In genomic region chr2:165266739-165267138, GRCm38 (mm10) we compare ENCODE assay signal across 13 mouse cellular contexts. TPM values are rescaled to one million over a fixed set of nuclear protein-coding genes. Genes with fewer than 3 reads are reported as not detected.
DNase-seq lines count a peak whose midpoint lies in the region; ATAC-seq lines count a peak whose summit lies in the region.
"Had no signal": no experiment of that assay in that cellular context is flagged by ENCODE, and none has a peak within 500 bp of the region (broad histone marks: within the 10 kb centered on the region; RNA-seq: fewer than 3 reads in every experiment).

No protein-coding gene starts in this region.

- peaks cover 40% of the 10 kb centered on the region for H3K4me1 ChIP-seq in neural tube, embryonic 13.5 days (replicated peaks)
- H3K4me1 ChIP-seq in forebrain, embryonic 13.5 days, result peaks cover 47% of the 10 kb centered on the region
- H3K4me1 ChIP-seq in midbrain, embryonic 10.5 days, result peaks cover 69% of the 10 kb centered on the region
- H3K4me1 ChIP-seq in kidney, embryonic 15.5 days, result peaks cover 14% of the 10 kb centered on the region
- H3K4me1 ChIP-seq: limb, embryonic 15.5 days had no signal

- intact Hi-C loops in heart, postnatal 36 days (cut with DNase I), result no loop called here

- 0 out of 2 replicates have a peak overlapping the region, but pooled peaks have one; percentile 7 for H3K4me2 ChIP-seq in neural tube, embryonic 13.5 days
- 0 out of 2 replicates have a peak overlapping the region, but pooled peaks have one; percentile 2 for H3K4me2 ChIP-seq in forebrain, embryonic 13.5 days
- H3K4me2 ChIP-seq in kidney, embryonic 15.5 days, result no peak overlapping the region
- H3K4me2 ChIP-seq: limb, embryonic 15.5 days; neural tube, embryonic 12.5 days had no signal

- H3K9ac ChIP-seq in neural tube, embryonic 13.5 days, result no peak overlapping the region; the same call in none of the 2 replicates
- no peak overlapping the region for H3K9ac ChIP-seq in forebrain, embryonic 13.5 days
- no peak overlapping the region for H3K9ac ChIP-seq in kidney, embryonic 15.5 days
- H3K9ac ChIP-seq: limb, embryonic 15.5 days; neural tube, embryonic 12.5 days had no signal

- 7% methylated on average over 12 of the region's 12 CpGs for WGBS in neural tube, embryonic 13.5 days
- WGBS in forebrain, embryonic 13.5 days, result 2% methylated on average over 12 of the region's 12 CpGs
- 7% methylated on average over 12 of the region's 12 CpGs for WGBS in midbrain, embryonic 10.5 days
- 6% methylated on average over 12 of the region's 12 CpGs for WGBS in kidney, embryonic 15.5 days

- no peaks in the 10 kb centered on the region for H3K9me3 ChIP-seq in neural tube, embryonic 13.5 days
- H3K9me3 ChIP-seq in forebrain, embryonic 13.5 days (replicated peaks), result no peaks in the 10 kb centered on the region
- no peaks in the 10 kb centered on the region for H3K9me3 ChIP-seq in midbrain, embryonic 10.5 days (replicated peaks)
- H3K9me3 ChIP-seq in kidney, embryonic 15.5 days (replicated peaks), result no peaks in the 10 kb centered on the region
- H3K9me3 ChIP-seq: limb, embryonic 15.5 days; neural tube, embryonic 12.5 days had no signal

- H3K36me3 ChIP-seq in neural tube, embryonic 13.5 days, result no peaks in the 10 kb centered on the region
- no peaks in the 10 kb centered on the region for H3K36me3 ChIP-seq in forebrain, embryonic 13.5 days (ENCODE audit: poor library complexity, severe bottlenecking)
- no peaks in the 10 kb centered on the region for H3K36me3 ChIP-seq in midbrain, embryonic 10.5 days
- H3K36me3 ChIP-seq in kidney, embryonic 15.5 days, result no peaks in the 10 kb centered on the region
- H3K36me3 ChIP-seq: limb, embryonic 15.5 days; neural tube, embryonic 12.5 days had no signal

- no peak for DNase-seq in neural tube, embryonic 10.5 days (ENCODE audit: extremely low spot score, low spot score)
- peak; percentile 62 for DNase-seq in midbrain, embryonic 10.5 days (ENCODE audit: low spot score)
- DNase-seq in layer of hippocampus, postnatal 25 days (ENCODE audit: extremely low spot score in 1 of 2, low spot score in 1 of 2), result no peak
- DNase-seq in heart, postnatal 36 days, result no peak
- DNase-seq: cerebellum, adult 2 months; gastrocnemius, postnatal 10 days; kidney, adult 18-20 months; lung, adult 2 months had no signal

- ATAC-seq in neural tube, embryonic 13.5 days (ENCODE audit: low read depth), result no peak
- ATAC-seq in forebrain, embryonic 13.5 days, result no peak
- no peak for ATAC-seq in kidney, embryonic 15.5 days (replicated peaks; ENCODE audit: low FRiP score)

- no peak overlapping the region for H3K27ac ChIP-seq in neural tube, embryonic 13.5 days (replicated peaks)
- H3K27ac ChIP-seq in forebrain, embryonic 13.5 days, result 0 out of 2 replicates have a peak overlapping the region, but pooled peaks have one; percentile 14
- peak overlapping the region; percentile 84 for H3K27ac ChIP-seq in midbrain, embryonic 10.5 days (replicated peaks)
- no peak overlapping the region for H3K27ac ChIP-seq in kidney, embryonic 15.5 days
- H3K27ac ChIP-seq: limb, embryonic 15.5 days; neural tube, embryonic 12.5 days had no signal

- no peak overlapping the region for H3K4me3 ChIP-seq in neural tube, embryonic 13.5 days
- H3K4me3 ChIP-seq in forebrain, embryonic 13.5 days, result no peak overlapping the region
- peak overlapping the region; percentile 36 for H3K4me3 ChIP-seq in midbrain, embryonic 10.5 days
- no peak overlapping the region for H3K4me3 ChIP-seq in kidney, embryonic 15.5 days (replicated peaks)
- H3K4me3 ChIP-seq: limb, embryonic 15.5 days; neural tube, embryonic 12.5 days had no signal

- H3K27me3 ChIP-seq in neural tube, embryonic 13.5 days, result peaks cover 73% of the 10 kb centered on the region
- H3K27me3 ChIP-seq in forebrain, embryonic 13.5 days, result peaks cover 5% of the 10 kb centered on the region; the same call in 1 of the 2 replicates
- peaks cover 64% of the 10 kb centered on the region for H3K27me3 ChIP-seq in midbrain, embryonic 10.5 days (ENCODE audit: low read depth, poor library complexity, severe bottlenecking)
- H3K27me3 ChIP-seq in kidney, embryonic 15.5 days, result peaks cover 38% of the 10 kb centered on the region

RNA-seq across cellular contexts. Expression of gene Slc35c2, which starts 20.9 kb away (rescaled TPM):
- polyA plus RNA-seq in neural tube, embryonic 13.5 days (2015; fragmentation: Nextera tagmentation; extraction: Ambion mirVana), result 51.3 and 57.3 TPM in 2 replicates
- 63.8 and 67.2 TPM in 2 replicates for polyA plus RNA-seq in forebrain, embryonic 13.5 days (2015; fragmentation: Nextera tagmentation; extraction: Ambion mirVana)
- polyA plus RNA-seq in midbrain, embryonic 10.5 days (2016; fragmentation: Nextera tagmentation; extraction: Ambion mirVana), result 72.8 and 73.0 TPM in 2 replicates
- polyA plus RNA-seq in kidney, embryonic 15.5 days (2015; fragmentation: Nextera tagmentation; extraction: Ambion mirVana), result 53.7 and 54.6 TPM in 2 replicates
- total RNA-seq in layer of hippocampus, postnatal 25 days (2021), result 10 to 100 TPM; 93.2 to 96.7 TPM
- total RNA-seq in heart, postnatal 36 days (2021), result 10 to 100 TPM; 17.2 to 18.3 TPM

RNA-seq across cellular contexts. Expression of gene Cdh22, which starts 32.1 kb away (rescaled TPM):
- 11.1 and 11.4 TPM in 2 replicates for polyA plus RNA-seq in neural tube, embryonic 13.5 days (2015; fragmentation: Nextera tagmentation; extraction: Ambion mirVana)
- polyA plus RNA-seq in forebrain, embryonic 13.5 days (2015; fragmentation: Nextera tagmentation; extraction: Ambion mirVana), result 5.0 and 6.2 TPM in 2 replicates
- polyA plus RNA-seq in midbrain, embryonic 10.5 days (2016; fragmentation: Nextera tagmentation; extraction: Ambion mirVana), result 3.9 and 7.1 TPM in 2 replicates
- polyA plus RNA-seq in kidney, embryonic 15.5 days (2015; fragmentation: Nextera tagmentation; extraction: Ambion mirVana), result 0.78 and 1.1 TPM in 2 replicates
- 10 to 100 TPM; 12.9 to 13.0 TPM for total RNA-seq in layer of hippocampus, postnatal 25 days (2021)
- total RNA-seq in heart, postnatal 36 days (2021), result under 1 TPM; 0.43 to 0.50 TPM

RNA-seq across cellular contexts. Expression of gene Elmo2, which starts 59.5 kb away (rescaled TPM):
- polyA plus RNA-seq in neural tube, embryonic 13.5 days (2015; fragmentation: Nextera tagmentation; extraction: Ambion mirVana), result 89.8 and 95.7 TPM in 2 replicates
- polyA plus RNA-seq in forebrain, embryonic 13.5 days (2015; fragmentation: Nextera tagmentation; extraction: Ambion mirVana), result 90.5 and 101 TPM in 2 replicates
- polyA plus RNA-seq in midbrain, embryonic 10.5 days (2016; fragmentation: Nextera tagmentation; extraction: Ambion mirVana), result 81.7 and 90.0 TPM in 2 replicates
- 71.3 and 82.3 TPM in 2 replicates for polyA plus RNA-seq in kidney, embryonic 15.5 days (2015; fragmentation: Nextera tagmentation; extraction: Ambion mirVana)
- 100 to 1,000 TPM; 191 to 202 TPM for total RNA-seq in layer of hippocampus, postnatal 25 days (2021)
- total RNA-seq in heart, postnatal 36 days (2021), result 10 to 100 TPM; 16.7 to 19.1 TPM

Comparison
In these comparisons a context has a peak if more than half of its experiments do, and no peak if none do; other contexts are left out.
1. H3K27ac ChIP-seq: peak in forebrain, embryonic 13.5 days (single experiment) and midbrain, embryonic 10.5 days (single experiment); none in neural tube, embryonic 13.5 days (single experiment) and kidney, embryonic 15.5 days (single experiment).